Mouse (Mus musculus) gastrocnemius, adult 2 months (tissue): ENCODE measurements around the gene Angel2. TPM values are rescaled to one million over a fixed set of nuclear protein-coding genes. Genes with fewer than 3 reads are reported as not detected.
A peak's percentile ranks its signal among the peaks of the same experiment; 100 is the strongest.
"Not testable (repeated sequence)": the region's sequence is repeated elsewhere in the genome, so short reads cannot be mapped to it uniquely, and the experiment has no call there.

Experiments
- DNase-seq: peaks from one replicate; pipeline ENCODE4 v3.0.0; 2022
- H3K27ac ChIP-seq: fragments of 200-600 bp; 2 replicates; pipeline ENCODE4 v1.8.1; 2022; ENCODE audit warnings: mild to moderate bottlenecking
- H3K4me3 ChIP-seq: fragments of 200-600 bp; 2 replicates; pipeline ENCODE4 v1.8.1; 2022; ENCODE audit warnings: mild to moderate bottlenecking, moderate library complexity
- CTCF ChIP-seq: fragments of 200-600 bp; IDR thresholded peaks from 2 replicates; pipeline ENCODE4 v1.8.1; 2022; ENCODE audit warnings: antibody characterized with exemption, mild to moderate bottlenecking, moderate library complexity
- intact Hi-C: fragments of 180-260 bp; cut with DNase I; formaldehyde crosslinking; loops from one replicate; pipeline ENCODE4 v1.15.1; 2025
- long read RNA-seq, 2 experiments: library from polyadenylated mRNA; stranded (forward); transcript quantifications; one replicate each; pipeline ENCODE4 v2.0.0; 2021
- total RNA-seq, 2 experiments: library from RNA; stranded (reverse); gene quantifications; 2 replicates each; pipeline ENCODE4 v1.2.3; 2021

Gene Angel2
- 10 to 100 TPM; 29.3 to 29.8 TPM for total RNA-seq
- long read RNA-seq, experiment 1, transcript Angel2-202 (9 exons, 3,714 nt) = major isoform, 27 of 72 reads
- long read RNA-seq, experiment 1, partial matches to known transcripts = 3 of 72 reads
- long read RNA-seq, experiment 1, other reads (novel, unspliced or antisense) = 42 of 72 reads
- long read RNA-seq, experiment 2, transcript Angel2-202 (9 exons, 3,714 nt) = major isoform, 21 of 70 reads
- long read RNA-seq, experiment 2, partial matches to known transcripts = 1 of 70 reads
- long read RNA-seq, experiment 2, other reads (novel, unspliced or antisense) = 47 of 70 reads

DNA sequence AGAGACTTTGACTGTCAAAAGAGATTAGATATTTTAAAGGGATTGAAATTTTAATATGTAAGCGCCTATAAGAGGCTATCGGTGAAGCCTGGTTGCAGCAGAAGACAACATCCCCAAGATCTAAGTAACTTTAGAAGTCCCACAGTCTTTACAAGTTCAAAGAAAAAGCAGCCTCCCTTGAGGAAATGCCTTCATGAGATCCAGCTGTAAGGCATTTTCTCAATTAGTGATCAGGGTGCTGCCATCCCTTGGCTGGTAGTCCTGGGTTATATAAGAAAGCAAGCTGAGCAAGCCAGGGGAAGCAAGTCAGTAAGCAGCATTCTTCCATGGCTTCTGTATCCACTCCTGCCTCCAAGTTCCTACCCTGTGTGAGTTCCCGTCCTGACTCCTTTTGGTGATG lies at the start of gene Angel2:
TSS of gene Angel2 (plus strand) at position 301 of the 400 bp plus-strand sequence.
- H3K4me3 ChIP-seq, DNase-seq, intact Hi-C loops, H3K27ac ChIP-seq: not testable (repeated sequence)

DNA sequence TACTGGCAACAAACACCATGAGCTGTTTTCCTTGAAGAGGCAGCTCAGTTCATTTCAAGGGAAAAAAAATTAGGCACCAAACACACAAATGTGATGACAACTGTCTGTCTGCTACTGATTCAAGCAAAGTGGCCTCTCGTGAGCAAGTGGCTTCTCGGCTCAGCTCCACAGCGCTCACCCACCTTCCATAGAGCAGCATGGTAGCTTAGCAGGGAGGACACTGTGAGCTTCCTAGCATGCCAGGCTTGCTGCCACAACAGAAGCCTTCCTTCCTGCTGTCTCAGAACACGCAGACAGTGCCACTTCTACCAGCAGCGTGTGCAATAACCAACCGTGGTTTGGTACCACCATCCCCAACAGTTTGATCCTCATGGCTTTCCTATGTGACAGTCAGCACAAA lies 49.2 kb upstream of the Angel2 start:
- H3K4me3 ChIP-seq = no peak overlapping the region
- intact Hi-C loops = no loop called here
- DNase-seq = no peak
- TF ChIP-seq CTCF = no peak
- no peak overlapping the region for H3K27ac ChIP-seq

DNA sequence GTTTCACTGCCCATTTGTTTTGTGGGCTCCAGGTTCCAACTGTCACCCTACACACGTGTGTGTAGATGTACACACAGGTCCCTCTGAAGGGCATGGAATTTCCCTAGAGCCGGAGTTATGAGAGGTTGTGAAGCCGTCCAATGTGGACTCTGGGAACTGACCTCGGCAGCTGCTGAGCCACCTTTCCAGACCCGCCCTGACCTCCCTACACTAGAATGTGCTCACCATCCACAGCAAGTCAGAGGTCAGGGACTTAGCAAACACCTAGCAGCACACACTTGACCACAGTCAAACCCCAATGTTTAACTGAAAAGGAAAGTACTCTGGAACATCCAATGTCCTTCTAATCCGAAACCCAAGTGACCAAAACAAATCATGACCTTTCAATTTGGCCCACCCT lies 44.3 kb upstream of the Angel2 start:
- intact Hi-C loops = loop anchor here (1.0 kb wide), 1 partner anchor 49 kb away; no protein-coding TSS in a partner anchor
- no peak for DNase-seq
- no peak overlapping the region for H3K4me3 ChIP-seq
- no peak for TF ChIP-seq CTCF
- no peak overlapping the region for H3K27ac ChIP-seq

DNA sequence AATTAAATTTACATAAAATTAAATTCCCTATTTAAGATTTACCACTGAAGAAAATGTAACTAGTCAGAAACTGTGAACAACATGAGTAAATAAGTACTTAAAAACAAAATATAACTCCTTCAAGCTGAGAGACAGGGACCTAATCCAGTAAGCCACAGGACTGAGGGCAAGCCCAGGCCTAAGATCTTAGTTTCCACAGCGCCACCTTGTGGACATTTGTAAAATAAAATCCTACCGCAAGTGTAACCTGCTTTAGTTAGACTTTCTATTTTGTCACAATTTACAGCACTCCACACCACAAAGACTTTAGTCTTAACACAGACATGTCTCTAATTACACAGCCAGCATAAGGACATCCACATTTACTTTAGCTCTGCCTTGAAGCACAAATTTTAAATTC lies 43.5 kb upstream of the Angel2 start:
- peak; percentile 48 for DNase-seq
- Histone ChIP-seq H3K27ac (no peak overlapping the region), H3K4me3 (no peak overlapping the region)
- peak; percentile 72 for TF ChIP-seq CTCF
- intact Hi-C loops = loop anchor here (1.0 kb wide), 1 partner anchor 50 kb away; no protein-coding TSS in a partner anchor

DNA sequence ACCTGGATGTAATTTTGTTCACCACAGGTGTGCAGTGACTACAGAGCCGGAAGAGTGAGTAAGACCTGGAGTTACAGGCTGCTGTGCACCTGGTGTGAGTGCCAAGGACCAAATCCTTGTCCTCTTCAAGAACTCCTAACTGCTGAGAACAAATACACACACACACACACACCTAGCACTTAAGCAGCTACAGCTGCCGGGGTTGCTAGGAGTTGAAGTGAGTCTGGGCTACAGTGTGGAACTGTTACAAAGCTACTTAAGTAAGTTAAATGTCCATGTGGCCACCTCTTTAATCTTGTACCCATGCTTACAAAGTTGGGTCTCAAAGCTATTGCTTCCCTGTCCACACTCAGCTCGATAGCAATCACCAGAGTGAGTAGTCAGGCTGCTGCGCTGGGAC lies 38.9 kb upstream of the Angel2 start:
- DNase-seq = no peak
- intact Hi-C loops = no loop called here
- TF ChIP-seq CTCF = no peak
- Histone ChIP-seq H3K4me3 (no peak overlapping the region), H3K27ac (no peak overlapping the region)

DNA sequence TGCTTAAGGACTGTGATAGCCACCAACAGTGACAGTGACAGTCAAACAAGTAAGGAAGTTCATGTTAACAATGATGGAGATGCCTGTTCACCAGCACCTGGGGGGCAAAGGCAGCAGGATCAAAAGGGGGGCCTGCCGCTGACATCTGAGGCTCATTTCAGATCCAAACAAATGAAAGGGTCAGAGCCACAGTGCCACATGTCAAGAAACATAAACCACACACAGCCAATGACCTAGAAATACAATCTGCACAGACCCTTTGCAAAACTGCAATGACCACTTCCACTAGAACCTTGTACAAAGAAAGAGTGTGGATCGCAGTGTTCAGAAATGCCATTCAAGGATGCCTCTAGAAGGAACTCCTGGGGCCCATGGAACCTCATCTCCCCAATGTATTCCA lies 36.9 kb upstream of the Angel2 start:
- intact Hi-C loops = no loop called here
- H3K27ac ChIP-seq = no peak overlapping the region

DNA sequence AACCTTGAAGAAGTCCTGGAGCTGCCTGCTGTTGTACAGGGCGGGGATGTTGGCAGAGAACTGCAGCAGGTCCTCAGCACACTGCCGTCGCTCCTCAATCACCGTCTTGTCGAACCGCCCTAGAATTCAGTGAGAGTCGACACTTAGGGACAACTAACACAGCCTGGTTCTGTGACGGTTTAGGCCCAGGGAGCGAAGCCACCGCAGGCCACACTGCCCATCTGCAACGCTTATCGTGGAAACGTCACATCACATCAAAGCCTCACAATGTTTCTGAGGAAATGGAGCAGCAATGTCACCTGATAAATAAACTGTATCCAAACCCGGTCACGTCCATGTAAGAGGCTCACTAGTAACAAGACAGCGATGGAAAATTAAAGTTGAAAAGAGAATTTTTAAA lies 36.3 kb upstream of the Angel2 start:
- Histone ChIP-seq H3K4me3 (no peak overlapping the region), H3K27ac (no peak overlapping the region)
- TF ChIP-seq CTCF = no peak
- intact Hi-C loops = no loop called here
- DNase-seq = no peak

More for the DNA sequence above, 36.9 kb upstream of the Angel2 start:
- TF ChIP-seq CTCF = no peak
- no peak for DNase-seq
- H3K4me3 ChIP-seq = no peak overlapping the region

DNA sequence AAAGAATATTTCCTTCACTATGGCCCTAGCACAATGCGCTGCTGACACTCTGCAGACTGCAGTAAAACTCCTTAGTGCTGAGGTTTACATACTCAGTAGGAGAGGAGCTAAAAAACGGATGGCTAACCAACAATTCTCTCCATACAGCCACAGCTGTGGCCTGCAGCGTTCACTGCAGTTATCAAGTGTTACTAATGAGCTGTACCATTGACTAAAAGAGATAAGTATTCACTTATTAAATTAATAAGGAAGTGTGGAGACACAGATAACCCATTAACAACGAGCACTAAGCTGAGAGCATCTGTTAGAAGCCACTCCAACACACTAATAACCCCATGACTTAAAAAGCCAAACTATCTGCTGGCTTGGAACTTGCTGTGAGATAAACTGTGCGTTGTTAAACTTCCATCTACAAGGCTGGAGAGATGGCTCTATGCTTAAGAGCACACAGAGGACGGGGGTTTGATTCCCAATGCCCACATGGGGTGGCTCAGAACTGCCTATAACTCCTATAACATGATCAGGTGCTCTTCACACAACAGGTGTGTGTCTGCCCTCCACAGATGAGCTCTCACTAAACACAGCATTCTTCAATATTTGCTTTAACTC lies 31.2 kb upstream of the Angel2 start:
- Histone ChIP-seq H3K27ac (no peak overlapping the region), H3K4me3 (no peak overlapping the region)
- TF ChIP-seq CTCF = no peak
- DNase-seq = no peak
- intact Hi-C loops = no loop called here

GRCm38 (mm10) chr1:190898186-190898585 lies 26.7 kb upstream of the Angel2 start:
- DNase-seq = no peak
- no peak for TF ChIP-seq CTCF
- Histone ChIP-seq H3K4me3 (no peak overlapping the region), H3K27ac (no peak overlapping the region)
- intact Hi-C loops = no loop called here

- peak; percentile 52 for DNase-seq
- no peak for TF ChIP-seq CTCF
- intact Hi-C loops = no loop called here
- Histone ChIP-seq H3K4me3 (peak overlapping the region; percentile 3; the same call in 1 of the 2 replicates), H3K27ac (peak overlapping the region; percentile 3; the same call in 1 of the 2 replicates)
These were observed 25.9 kb upstream of the Angel2 start for GRCm38 (mm10) chr1:190898899-190899575.

GRCm38 (mm10) chr1:190901082-190901481 lies 23.8 kb upstream of the Angel2 start:
- DNase-seq = no peak
- H3K4me3 ChIP-seq = no peak overlapping the region
- intact Hi-C loops = no loop called here
- no peak for TF ChIP-seq CTCF
- no peak overlapping the region for H3K27ac ChIP-seq

DNA sequence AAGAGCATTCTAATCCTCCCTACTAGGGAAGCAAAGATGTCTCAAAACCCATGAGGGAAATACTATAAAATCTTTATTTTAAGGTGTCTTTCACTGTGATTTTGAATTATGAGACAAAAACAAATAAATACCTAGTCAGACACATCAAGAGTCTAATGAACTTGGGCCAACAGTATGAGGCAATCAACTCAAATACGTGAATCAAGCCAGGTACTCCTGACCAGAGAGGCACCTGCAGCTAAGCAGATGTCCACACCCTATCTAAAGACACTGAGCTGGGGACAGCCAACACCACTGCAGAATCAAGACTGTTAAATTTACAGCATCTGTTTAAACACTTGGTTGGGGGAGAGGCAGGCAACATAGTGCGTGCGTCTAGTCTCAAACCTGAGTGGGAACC lies 20.8 kb upstream of the Angel2 start:
- TF ChIP-seq CTCF = no peak
- no peak overlapping the region for H3K27ac ChIP-seq
- no peak for DNase-seq
- intact Hi-C loops = no loop called here
- no peak overlapping the region for H3K4me3 ChIP-seq

- intact Hi-C loops = no loop called here
- TF ChIP-seq CTCF = no peak
These were observed 20.2 kb upstream of the Angel2 start for GRCm38 (mm10) chr1:190904714-190905113.

More at GRCm38 (mm10) chr1:190904714-190905113, 20.2 kb upstream of the Angel2 start:
- no peak overlapping the region for H3K27ac ChIP-seq
- DNase-seq = no peak
- no peak overlapping the region for H3K4me3 ChIP-seq
